Comparison of ENCODE assay signal across 13 mouse cellular contexts in genomic region chr7:81125215-81126175, GRCm38 (mm10). TPM values are rescaled to one million over a fixed set of nuclear protein-coding genes. Genes with fewer than 3 reads are reported as not detected.
A peak's percentile ranks its signal among the peaks of the same experiment; 100 is the strongest.
DNase-seq lines count a peak whose midpoint lies in the region; ATAC-seq and TF ChIP-seq lines count a peak whose summit lies in the region.
"Had no signal": no experiment of that assay in that cellular context is flagged by ENCODE, and none has a peak within 500 bp of the region (broad histone marks: within the 10 kb centered on the region; RNA-seq: fewer than 3 reads in every experiment).

No protein-coding gene starts in this region.

- TF ChIP-seq CTCF in heart, adult 2 months (IDR thresholded peaks at IDR 0.05): no peak
- TF ChIP-seq CTCF in forebrain, postnatal 0 days (IDR thresholded peaks at IDR 0.05; ENCODE audit: low read depth): no peak
- no peak for TF ChIP-seq CTCF in liver, embryonic 14.5 days (IDR thresholded peaks at IDR 0.05; ENCODE audit: low read depth)

- H3K79me2 ChIP-seq in heart, adult 2 months (replicated peaks; ENCODE audit: control insufficient read depth, insufficient read depth, low read length): no peaks in the 10 kb centered on the region

- 62% methylated on average over 10 of the region's 10 CpGs for WGBS in heart, embryonic 11.5 days (ENCODE audit: insufficient replicate concordance)
- 78% methylated on average over 10 of the region's 10 CpGs for WGBS in heart, adult 2 months
- WGBS in embryonic facial prominence, embryonic 10.5 days: 69% methylated on average over 10 of the region's 10 CpGs
- WGBS in forebrain, postnatal 0 days: 77% methylated on average over 10 of the region's 10 CpGs
- WGBS in liver, embryonic 14.5 days (ENCODE audit: insufficient replicate concordance): 65% methylated on average over 10 of the region's 10 CpGs

- intact Hi-C loops in heart, adult 2 months (cut with DNase I): no loop called here

- no peak overlapping the region for H3K4me3 ChIP-seq in heart, embryonic 11.5 days (ENCODE audit: low read depth, low read length)
- H3K4me3 ChIP-seq in heart, adult 2 months: no peak overlapping the region
- H3K4me3 ChIP-seq in embryonic facial prominence, embryonic 10.5 days: no peak overlapping the region
- no peak overlapping the region for H3K4me3 ChIP-seq in forebrain, postnatal 0 days (ENCODE audit: low read depth, low read length)
- peak overlapping the region; percentile 16 to 20; a peak in 3 of 4 replicates for H3K4me3 ChIP-seq in liver, embryonic 14.5 days (ENCODE audit: insufficient read depth in 1 of 2, low read depth in 2 of 2, low read length in 2 of 2)
- H3K4me3 ChIP-seq: embryonic facial prominence, embryonic 12.5 days had no signal

- peaks cover 9% of the 10 kb centered on the region for H3K4me1 ChIP-seq in heart, embryonic 11.5 days (ENCODE audit: control insufficient read depth, insufficient read depth, low read length)
- peaks cover 4% of the 10 kb centered on the region; the same call in 1 of the 2 replicates for H3K4me1 ChIP-seq in heart, adult 2 months (ENCODE audit: control insufficient read depth, insufficient read depth, low read length)
- H3K4me1 ChIP-seq in embryonic facial prominence, embryonic 10.5 days: peaks cover 32% of the 10 kb centered on the region
- H3K4me1 ChIP-seq in forebrain, postnatal 0 days (ENCODE audit: insufficient read depth): no peaks in the 10 kb centered on the region
- H3K4me1 ChIP-seq in liver, embryonic 14.5 days (replicated peaks; ENCODE audit: control insufficient read depth in 2 of 2, insufficient read depth in 2 of 2, low read length in 1 of 2): peaks cover 24 to 29% of the 10 kb centered on the region in 2 experiments

- TF ChIP-seq EP300 in heart, adult 2 months (IDR thresholded peaks at IDR 0.05; ENCODE audit: insufficient read depth, low read depth, low read length): no peak
- TF ChIP-seq EP300 in liver, embryonic 14.5 days (IDR thresholded peaks at IDR 0.05; ENCODE audit: low read depth): no peak

- H3K27me3 ChIP-seq in heart, embryonic 11.5 days (ENCODE audit: control insufficient read depth, insufficient read depth, low read length): no peaks in the 10 kb centered on the region
- H3K27me3 ChIP-seq in heart, adult 2 months (ENCODE audit: control insufficient read depth, insufficient read depth, low read length): no peaks in the 10 kb centered on the region
- no peaks in the 10 kb centered on the region for H3K27me3 ChIP-seq in embryonic facial prominence, embryonic 10.5 days (replicated peaks; ENCODE audit: low read depth, poor library complexity, severe bottlenecking)
- no peaks in the 10 kb centered on the region for H3K27me3 ChIP-seq in forebrain, postnatal 0 days (ENCODE audit: insufficient read depth, low read length)
- H3K27me3 ChIP-seq in liver, embryonic 14.5 days (ENCODE audit: control insufficient read depth, insufficient read depth, low read length): no peaks in the 10 kb centered on the region
- H3K27me3 ChIP-seq: embryonic facial prominence, embryonic 12.5 days had no signal

- peak overlapping the region; percentile 39; the same call in 1 of the 2 replicates for H3K9ac ChIP-seq in heart, embryonic 11.5 days (ENCODE audit: low read depth, low read length)
- H3K9ac ChIP-seq in heart, adult 2 months (ENCODE audit: low read depth, low read length): no peak overlapping the region
- H3K9ac ChIP-seq in forebrain, postnatal 0 days: no peak overlapping the region
- peak overlapping the region; percentile 33; the same call in 1 of the 2 replicates for H3K9ac ChIP-seq in liver, embryonic 14.5 days (replicated peaks)
- H3K9ac ChIP-seq: embryonic facial prominence, embryonic 12.5 days had no signal

- H3K27ac ChIP-seq in heart, embryonic 11.5 days (ENCODE audit: low read depth, low read length): peak overlapping the region; percentile 64
- no peak overlapping the region for H3K27ac ChIP-seq in heart, adult 2 months
- peak overlapping the region; percentile 16; the same call in 1 of the 2 replicates for H3K27ac ChIP-seq in embryonic facial prominence, embryonic 10.5 days (replicated peaks)
- H3K27ac ChIP-seq in forebrain, postnatal 0 days (ENCODE audit: low read depth, low read length): no peak overlapping the region
- peak overlapping the region; percentile 40 for H3K27ac ChIP-seq in liver, embryonic 14.5 days
- H3K27ac ChIP-seq: embryonic facial prominence, embryonic 12.5 days; macrophage had no signal

- H3K4me2 ChIP-seq in heart, embryonic 11.5 days: peak overlapping the region; percentile 40
- H3K4me2 ChIP-seq in forebrain, postnatal 0 days (ENCODE audit: low read depth): no peak overlapping the region
- peak overlapping the region; percentile 64 for H3K4me2 ChIP-seq in liver, embryonic 14.5 days (ENCODE audit: low read depth)
- H3K4me2 ChIP-seq: embryonic facial prominence, embryonic 12.5 days had no signal

- DNase-seq in heart, adult 2 months: no peak
- DNase-seq in embryonic facial prominence, embryonic 10.5 days (ENCODE audit: low spot score): no peak
- no peak for DNase-seq in forebrain, postnatal 0 days
- DNase-seq in liver, embryonic 14.5 days (ENCODE audit: low read depth in 3 of 3, low spot score in 3 of 3): no peak
- DNase-seq in spleen, adult 12 weeks (ENCODE audit: low spot score): no peak
- no peak for DNase-seq in adrenal gland, adult 18-20 months (ENCODE audit: low spot score in 2 of 2)
- DNase-seq in adrenal gland, adult 8-10 months: no peak
- DNase-seq: right cerebral cortex, postnatal 4 days; thymus, postnatal 14 days had no signal

- H3K9me3 ChIP-seq in heart, embryonic 11.5 days (replicated peaks; ENCODE audit: control insufficient read depth, low read length): peaks cover 5% of the 10 kb centered on the region; the same call in 1 of the 2 replicates
- H3K9me3 ChIP-seq in embryonic facial prominence, embryonic 10.5 days: peaks cover 9% of the 10 kb centered on the region; the same call in 1 of the 2 replicates
- H3K9me3 ChIP-seq in forebrain, postnatal 0 days (ENCODE audit: low read length): no peaks in the 10 kb centered on the region
- no peaks in the 10 kb centered on the region for H3K9me3 ChIP-seq in liver, embryonic 14.5 days (ENCODE audit: control insufficient read depth, low read length)
- H3K9me3 ChIP-seq: embryonic facial prominence, embryonic 12.5 days had no signal

- no peaks in the 10 kb centered on the region for H3K36me3 ChIP-seq in heart, embryonic 11.5 days (ENCODE audit: control insufficient read depth, insufficient read depth, low read length)
- H3K36me3 ChIP-seq in heart, adult 2 months (ENCODE audit: control insufficient read depth, insufficient read depth, low read length): no peaks in the 10 kb centered on the region
- no peaks in the 10 kb centered on the region for H3K36me3 ChIP-seq in embryonic facial prominence, embryonic 10.5 days (replicated peaks)
- no peaks in the 10 kb centered on the region for H3K36me3 ChIP-seq in forebrain, postnatal 0 days (ENCODE audit: insufficient read depth)
- H3K36me3 ChIP-seq in liver, embryonic 14.5 days (replicated peaks; ENCODE audit: control insufficient read depth, insufficient read depth, low read depth): no peaks in the 10 kb centered on the region
- H3K36me3 ChIP-seq: embryonic facial prominence, embryonic 12.5 days had no signal

- no peak for TF ChIP-seq POLR2A in heart, adult 2 months (IDR thresholded peaks at IDR 0.05; ENCODE audit: insufficient read depth, low read depth, low read length)

- ATAC-seq in heart, embryonic 11.5 days (replicated peaks; ENCODE audit: insufficient number of reproducible peaks, low FRiP score, low TSS enrichment): no peak
- peak; percentile 50 for ATAC-seq in forebrain, postnatal 0 days
- ATAC-seq in liver, embryonic 14.5 days (ENCODE audit: insufficient read depth): no peak

RNA-seq across cellular contexts. Expression of gene Slc28a1, which starts 10.9 kb away (rescaled TPM):
- 0.07 and 0.14 TPM in 2 replicates for polyA plus RNA-seq in heart, embryonic 11.5 days (2014; fragmentation: Nextera tagmentation; extraction: Ambion mirVana)
- under 1 TPM; 0.18 to 0.20 TPM for total RNA-seq in heart, adult 2 months (2021)
- polyA plus RNA-seq in heart, adult 2 months (2012; rRNA removed): 0.08 and 0.20 TPM in 2 replicates
- polyA plus RNA-seq in embryonic facial prominence, embryonic 10.5 days (2016; fragmentation: Nextera tagmentation; extraction: Ambion mirVana): 0.05 TPM in 1 of 2 replicates, not detected in the other
- total RNA-seq in forebrain, postnatal 0 days (2014; rRNA removed): 0.48 TPM in 1 of 2 replicates, not detected in the other
- 0.12 TPM in 1 of 2 replicates, not detected in the other for polyA plus RNA-seq in forebrain, postnatal 0 days (2015; fragmentation: Nextera tagmentation; extraction: Ambion mirVana)
- 0.54 and 0.64 TPM in 2 replicates for polyA plus RNA-seq in liver, embryonic 14.5 days (2012; rRNA removed)
- polyA plus RNA-seq in liver, embryonic 14.5 days (2014; fragmentation: Nextera tagmentation; extraction: Ambion mirVana): 0.50 and 0.58 TPM in 2 replicates
- total RNA-seq in adrenal gland, adult 18-20 months (2021): under 1 TPM in 1 of 2 experiments, not detected in 1; 0.10 TPM
- total RNA-seq in adrenal gland, adult 8-10 months (2022): not detected
- polyA plus RNA-seq: embryonic facial prominence, embryonic 12.5 days; macrophage; neural tube, embryonic 11.5 days had no signal

Comparison
In these comparisons a context has a peak if more than half of its experiments do, and no peak if none do; other contexts are left out.
1. H3K27ac ChIP-seq: peak in heart, embryonic 11.5 days (single experiment), embryonic facial prominence, embryonic 10.5 days (single experiment) and liver, embryonic 14.5 days (single experiment); none in heart, adult 2 months (single experiment) and forebrain, postnatal 0 days (single experiment).
2. H3K9ac ChIP-seq: peak in heart, embryonic 11.5 days (single experiment) and liver, embryonic 14.5 days (single experiment); none in heart, adult 2 months (single experiment) and forebrain, postnatal 0 days (single experiment).
3. H3K4me3 ChIP-seq: peak in liver, embryonic 14.5 days (2 of 2); none in heart, embryonic 11.5 days (single experiment), heart, adult 2 months (single experiment), embryonic facial prominence, embryonic 10.5 days (single experiment) and forebrain, postnatal 0 days (single experiment).